Mouse (Mus musculus) stomach, embryonic 15.5 days (tissue): ENCODE measurements around the gene Mier1. TPM values are rescaled to one million over a fixed set of nuclear protein-coding genes. Genes with fewer than 3 reads are reported as not detected.

Experiments used
- ATAC-seq: fragments of 200-750 bp; cut with Nextera tagmentation; 2 replicates; pipeline ENCODE4 v1.8.0; 2017; ENCODE audit warnings: low read depth, moderate number of reproducible peaks, moderate TSS enrichment; ENCODE audit not compliant: insufficient read depth, low FRiP score
- H3K27ac ChIP-seq: fragments of 300-500 bp; sonication (generic); 2 replicates; pipeline ENCODE4 v1.5.1; 2015; ENCODE audit warnings: mild to moderate bottlenecking, inconsistent platforms
- H3K27me3 ChIP-seq: fragments of 300-500 bp; sonication (generic); replicated peaks from 2 replicates; pipeline ENCODE4 v1.6.1; 2015; ENCODE audit warnings: inconsistent platforms
- H3K36me3 ChIP-seq: fragments of 300-500 bp; sonication (generic); 2 replicates; pipeline ENCODE4 v1.6.1; 2015; ENCODE audit warnings: inconsistent platforms
- H3K4me1 ChIP-seq: fragments of 300-500 bp; sonication (generic); 2 replicates; pipeline ENCODE4 v1.6.1; 2015; ENCODE audit warnings: inconsistent platforms
- H3K4me2 ChIP-seq: fragments of 300-500 bp; sonication (generic); 2 replicates; pipeline ENCODE4 v1.6.1; 2015; ENCODE audit warnings: mild to moderate bottlenecking, inconsistent platforms
- H3K4me3 ChIP-seq: fragments of 300-500 bp; sonication (generic); replicated peaks from 2 replicates; pipeline ENCODE4 v1.5.1; 2015; ENCODE audit warnings: inconsistent platforms
- H3K9ac ChIP-seq: fragments of 300-500 bp; sonication (generic); 2 replicates; pipeline ENCODE4 v1.6.1; 2015; ENCODE audit warnings: inconsistent platforms
- H3K9me3 ChIP-seq: fragments of 300-500 bp; sonication (generic); 2 replicates; pipeline ENCODE4 v1.6.1; 2016; ENCODE audit warnings: inconsistent platforms
- WGBS: fragments of 180-500 bp; shearing (Covaris S2); methylation state at CpG from one replicate; pipeline ENCODE4 v1.1.7; 2015; 5-methylcytosine and 5-hydroxymethylcytosine counted together
- polyA plus RNA-seq: library from polyadenylated mRNA; unstranded; fragments of >200 nt; fragmentation: Nextera tagmentation; extraction: Ambion mirVana; gene quantifications from 2 replicates; pipeline ENCODE4 v1.2.1, GENCODE M21; 2015

Gene Mier1
- polyA plus RNA-seq, 1 experiment from 2014 or later, result 49.3 TPM

GRCm38 (mm10) chr4:103171256-103171655, 57.1 kb downstream of the Mier1 start:
- Histone ChIP-seq H3K36me3 (0 out of 2 replicates have a peak, but pooled peaks cover 13% of the 10 kb centered on the region), H3K27me3 (no peaks in the 10 kb centered on the region), H3K4me3 (no peak overlapping the region), H3K4me2 (no peak overlapping the region), H3K9ac (no peak overlapping the region), H3K9me3 (no peaks in the 10 kb centered on the region), H3K27ac (no peak overlapping the region), H3K4me1 (no peaks in the 10 kb centered on the region)
- 90% methylated on average over 3 of the region's 3 CpGs for WGBS
- ATAC-seq, result no peak

DNA sequence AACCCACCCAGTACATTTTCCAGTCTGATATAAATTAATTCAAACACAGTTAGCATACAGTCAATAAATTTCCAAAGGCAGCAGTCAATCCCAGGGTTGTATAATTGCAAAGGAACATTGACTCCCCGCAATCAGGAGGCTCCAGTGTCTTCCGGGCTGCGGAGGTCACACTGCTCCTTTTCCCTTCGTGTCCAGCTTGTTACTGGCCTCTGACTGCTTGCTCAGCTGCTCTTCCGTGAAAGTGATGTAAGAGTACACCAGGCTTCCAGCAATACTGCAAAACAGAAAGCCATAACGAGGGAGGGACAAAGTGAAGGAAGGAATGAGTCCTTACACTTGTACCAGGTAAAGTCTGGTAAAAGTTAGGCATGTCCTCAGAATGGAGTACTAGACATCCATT, 59.3 kb downstream of the Mier1 start:
- Histone ChIP-seq H3K27ac (no peak overlapping the region), H3K9me3 (no peaks in the 10 kb centered on the region), H3K9ac (no peak overlapping the region), H3K36me3 (0 out of 2 replicates have a peak, but pooled peaks cover 13% of the 10 kb centered on the region), H3K4me3 (no peak overlapping the region), H3K4me1 (peaks cover 7% of the 10 kb centered on the region), H3K4me2 (no peak overlapping the region), H3K27me3 (no peaks in the 10 kb centered on the region)
- WGBS, result 61% methylated on average over 6 of the region's 6 CpGs
- no peak for ATAC-seq

- H3K4me3 ChIP-seq, result no peak overlapping the region
- H3K4me1 ChIP-seq, result peaks cover 9% of the 10 kb centered on the region
- no peaks in the 10 kb centered on the region for H3K27me3 ChIP-seq
- WGBS, result 88% methylated on average over 7 of the region's 7 CpGs
- ATAC-seq, result no peak
- no peaks in the 10 kb centered on the region for H3K9me3 ChIP-seq
- no peak overlapping the region for H3K27ac ChIP-seq
- 0 out of 2 replicates have a peak, but pooled peaks cover 11% of the 10 kb centered on the region for H3K36me3 ChIP-seq
- no peak overlapping the region for H3K4me2 ChIP-seq
- H3K9ac ChIP-seq, result no peak overlapping the region
Measured at GRCm38 (mm10) chr4:103174001-103174400, 59.8 kb downstream of the Mier1 start.

DNA sequence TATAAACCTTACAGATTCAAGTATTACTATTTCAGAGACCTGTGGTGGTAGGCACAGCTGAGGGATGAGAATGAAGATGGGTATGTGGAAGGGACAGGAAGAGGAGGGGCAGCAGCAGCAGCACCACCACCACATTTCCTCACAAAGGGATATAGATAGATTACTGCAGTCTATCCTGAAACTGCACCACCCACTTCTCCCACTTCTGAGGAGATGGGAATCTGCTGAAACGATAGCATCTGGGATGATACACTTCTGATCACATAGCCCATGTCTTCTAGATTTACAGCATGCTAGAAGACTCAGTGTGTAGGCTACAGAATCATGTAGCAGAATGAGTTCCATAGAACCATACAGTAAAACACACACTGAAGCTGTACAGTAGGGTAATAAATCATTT, 63.5 kb downstream of the Mier1 start:
- Histone ChIP-seq H3K4me1 (peaks cover 9% of the 10 kb centered on the region), H3K4me2 (no peak overlapping the region), H3K4me3 (no peak overlapping the region), H3K36me3 (0 out of 2 replicates have a peak, but pooled peaks cover 2% of the 10 kb centered on the region), H3K9ac (no peak overlapping the region), H3K27me3 (no peaks in the 10 kb centered on the region), H3K27ac (no peak overlapping the region), H3K9me3 (no peaks in the 10 kb centered on the region)
- no peak for ATAC-seq
- WGBS, result 81% methylated on average over 1 of the region's 1 CpGs

GRCm38 (mm10) chr4:103178635-103179318, 64.6 kb downstream of the Mier1 start:
- ATAC-seq, result peak; percentile 25; the same call in 1 of the 2 replicates
- Histone ChIP-seq H3K4me1 (peaks cover 9% of the 10 kb centered on the region), H3K36me3 (peaks cover 2% of the 10 kb centered on the region; the same call in 1 of the 2 replicates), H3K4me3 (no peak overlapping the region), H3K4me2 (no peak overlapping the region), H3K27ac (peak overlapping the region; percentile 75), H3K27me3 (no peaks in the 10 kb centered on the region), H3K9ac (no peak overlapping the region), H3K9me3 (no peaks in the 10 kb centered on the region)
- WGBS, result 47% methylated on average over 7 of the region's 7 CpGs

GRCm38 (mm10) chr4:103179581-103179980, 65.4 kb downstream of the Mier1 start:
- Histone ChIP-seq H3K4me3 (no peak overlapping the region), H3K9ac (no peak overlapping the region), H3K4me2 (no peak overlapping the region), H3K4me1 (peaks cover 9% of the 10 kb centered on the region), H3K36me3 (peaks cover 2% of the 10 kb centered on the region; the same call in 1 of the 2 replicates), H3K27me3 (no peaks in the 10 kb centered on the region), H3K9me3 (no peaks in the 10 kb centered on the region), H3K27ac (peak overlapping the region; percentile 75; the same call in 1 of the 2 replicates)
- 50% methylated on average over 3 of the region's 3 CpGs for WGBS
- no peak for ATAC-seq

GRCm38 (mm10) chr4:103180300-103180888, 66.2 kb downstream of the Mier1 start:
- no peak for ATAC-seq
- Histone ChIP-seq H3K4me2 (no peak overlapping the region), H3K27ac (peak overlapping the region; percentile 75; the same call in 1 of the 2 replicates), H3K4me3 (no peak overlapping the region), H3K9me3 (no peaks in the 10 kb centered on the region), H3K4me1 (peaks cover 9% of the 10 kb centered on the region), H3K36me3 (peaks cover 2% of the 10 kb centered on the region; the same call in 1 of the 2 replicates), H3K9ac (no peak overlapping the region), H3K27me3 (no peaks in the 10 kb centered on the region)
- 73% methylated on average over 8 of the region's 8 CpGs for WGBS

DNA sequence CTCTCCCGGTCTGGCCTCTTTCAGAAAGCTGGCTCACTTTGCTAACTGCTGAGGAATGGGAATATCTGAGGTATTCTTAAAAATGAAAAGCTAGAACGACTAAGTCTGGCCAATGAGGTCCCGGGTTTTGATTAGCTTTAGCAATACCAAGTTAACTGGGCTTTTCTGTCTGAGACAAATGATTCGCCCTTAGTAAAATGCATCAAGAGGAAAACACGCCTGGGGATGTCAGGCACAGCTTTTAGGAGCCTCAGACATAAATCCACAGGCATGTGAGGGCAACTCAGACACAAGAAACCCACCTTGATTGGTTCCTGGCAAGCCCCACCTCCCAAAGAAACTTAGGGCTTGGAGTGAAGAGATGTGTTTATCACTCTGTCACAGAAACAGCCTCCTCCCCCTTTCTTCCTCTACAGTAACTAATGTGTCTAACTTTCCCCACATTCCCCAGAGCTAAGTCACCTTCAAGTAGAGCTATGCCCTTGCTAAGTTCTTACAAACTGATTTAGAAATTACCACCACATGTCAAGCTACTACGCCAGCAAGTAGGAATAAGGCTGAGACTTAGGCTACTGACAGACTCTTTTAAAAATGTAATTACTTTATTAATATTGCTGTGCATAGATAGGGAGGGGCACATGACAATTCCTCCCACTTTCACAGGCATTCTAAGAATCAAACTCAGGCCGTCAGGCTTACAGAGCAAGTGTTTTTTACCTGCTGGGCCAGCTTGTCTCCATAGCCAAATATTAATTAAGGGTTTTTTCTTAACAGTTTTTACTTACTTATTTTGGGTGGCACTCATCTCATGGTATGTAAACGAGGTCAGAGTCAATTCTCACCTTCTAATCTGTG, 74.8 kb downstream of the Mier1 start:
- H3K9me3 ChIP-seq, result no peaks in the 10 kb centered on the region
- no peak overlapping the region for H3K9ac ChIP-seq
- H3K36me3 ChIP-seq, result peaks cover 6% of the 10 kb centered on the region
- H3K4me3 ChIP-seq, result no peak overlapping the region
- 69% methylated on average over 8 of the region's 8 CpGs for WGBS
- no peaks in the 10 kb centered on the region for H3K27me3 ChIP-seq
- H3K27ac ChIP-seq, result no peak overlapping the region
- no peak overlapping the region for H3K4me2 ChIP-seq
- no peaks in the 10 kb centered on the region for H3K4me1 ChIP-seq
- ATAC-seq, result peak; percentile 81; the same call in 1 of the 2 replicates

DNA sequence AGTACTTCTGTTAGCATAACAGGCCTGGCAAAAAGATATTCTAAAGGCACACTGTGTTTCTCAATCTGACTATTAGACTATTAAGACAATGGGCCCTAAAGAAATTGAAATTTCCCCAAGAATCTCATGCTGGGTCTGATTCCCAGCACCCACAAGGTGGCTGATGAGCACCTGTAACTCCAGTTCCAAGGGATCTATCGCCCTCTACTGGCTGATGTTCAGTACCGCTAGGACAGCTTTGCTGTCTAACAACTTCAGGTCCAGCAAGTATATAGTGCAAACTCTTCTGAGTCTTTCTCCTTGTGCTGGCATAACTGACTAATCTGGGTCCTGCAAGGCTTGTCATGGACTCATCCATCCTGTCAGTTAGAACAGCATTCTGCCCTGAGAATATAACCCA, 78.2 kb downstream of the Mier1 start:
- Histone ChIP-seq H3K9ac (no peak overlapping the region), H3K4me1 (no peaks in the 10 kb centered on the region), H3K27ac (no peak overlapping the region), H3K4me3 (no peak overlapping the region), H3K4me2 (no peak overlapping the region), H3K27me3 (no peaks in the 10 kb centered on the region), H3K36me3 (no peaks in the 10 kb centered on the region; the same call in 1 of the 2 replicates), H3K9me3 (no peaks in the 10 kb centered on the region)
- WGBS, result 81% methylated on average over 2 of the region's 2 CpGs
- ATAC-seq, result no peak

DNA sequence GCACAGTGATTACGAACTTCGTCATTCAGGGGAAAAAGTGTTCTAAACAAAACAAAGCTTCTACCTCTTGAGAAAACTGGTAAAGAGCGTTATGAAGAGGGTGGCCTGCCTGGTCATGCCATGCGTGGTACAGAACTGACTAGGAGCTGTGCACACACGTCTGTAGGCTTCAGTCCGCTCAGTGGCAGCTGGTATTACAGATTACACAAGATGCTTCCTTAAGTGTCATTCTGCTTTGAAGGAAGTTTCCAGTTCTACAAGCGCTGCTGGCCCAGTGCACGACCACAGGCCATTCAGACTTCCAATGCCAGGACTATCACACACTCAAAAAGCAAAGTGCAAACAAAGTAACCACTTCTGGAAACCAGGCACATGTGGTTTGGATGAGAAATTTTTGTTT, 83.2 kb downstream of the Mier1 start:
- no peaks in the 10 kb centered on the region for H3K4me1 ChIP-seq
- H3K9ac ChIP-seq, result no peak overlapping the region
- H3K9me3 ChIP-seq, result no peaks in the 10 kb centered on the region
- peaks cover 3% of the 10 kb centered on the region; the same call in 1 of the 2 replicates for H3K36me3 ChIP-seq
- no peak for ATAC-seq
- no peak overlapping the region for H3K27ac ChIP-seq
- no peaks in the 10 kb centered on the region for H3K27me3 ChIP-seq
- no peak overlapping the region for H3K4me2 ChIP-seq
- H3K4me3 ChIP-seq, result no peak overlapping the region
- WGBS, result 84% methylated on average over 8 of the region's 8 CpGs

- Histone ChIP-seq H3K4me3 (no peak overlapping the region), H3K27ac (no peak overlapping the region), H3K9me3 (no peaks in the 10 kb centered on the region), H3K9ac (no peak overlapping the region), H3K4me2 (no peak overlapping the region), H3K36me3 (peaks cover 3% of the 10 kb centered on the region; the same call in 1 of the 2 replicates), H3K4me1 (no peaks in the 10 kb centered on the region), H3K27me3 (no peaks in the 10 kb centered on the region)
- 59% methylated on average over 4 of the region's 4 CpGs for WGBS
- no peak for ATAC-seq
Measured at GRCm38 (mm10) chr4:103199086-103199485, 84.9 kb downstream of the Mier1 start.
